Mouse (Mus musculus) adrenal gland, postnatal 25 days (tissue): Measurements from ENCODE around the gene Wdr20. TPM values are rescaled to one million over a fixed set of nuclear protein-coding genes. Genes with fewer than 3 reads are reported as not detected.
A peak's percentile ranks its signal among the peaks of the same experiment; 100 is the strongest.

Experiments
- DNase-seq: peaks from one replicate; pipeline ENCODE4 v3.0.0; 2021; ENCODE audit warnings: mixed read lengths
- total RNA-seq: library from RNA; stranded (reverse); gene quantifications from 2 replicates; pipeline ENCODE4 v1.2.3, GENCODE M21; 2021

The Wdr20 gene
- total RNA-seq, 1 experiment from 2014 or later = 51.1 TPM

- no peak for DNase-seq
Observed at GRCm38 (mm10) chr12:110779296-110779695, 41.6 kb downstream of the Wdr20 start.

GRCm38 (mm10) chr12:110781181-110781580, 43.4 kb downstream of the Wdr20 start:
- DNase-seq = no peak

- DNase-seq = no peak
Observed at GRCm38 (mm10) chr12:110782278-110782677, 44.5 kb downstream of the Wdr20 start.

DNA sequence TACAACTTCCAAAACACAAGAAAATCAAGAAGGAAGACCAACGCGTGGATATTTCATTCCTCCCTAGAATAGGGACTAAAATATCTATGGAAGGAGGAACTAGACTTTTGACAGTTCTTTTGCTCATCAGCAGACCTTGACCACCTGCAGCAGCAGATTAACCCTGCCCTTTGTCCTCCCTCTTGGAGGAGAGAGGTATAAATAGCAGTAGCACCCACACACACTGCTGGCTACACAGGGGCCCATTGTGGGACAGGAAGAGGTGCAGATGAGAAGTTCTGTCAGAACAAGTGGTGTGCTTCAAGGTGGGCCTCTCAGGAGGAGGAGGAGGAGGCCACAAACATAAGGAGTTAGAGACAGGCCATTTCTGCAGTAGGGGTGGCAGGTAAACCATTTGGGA, 46.5 kb downstream of the Wdr20 start:
- DNase-seq = no peak

GRCm38 (mm10) chr12:110786243-110786642, 48.5 kb downstream of the Wdr20 start:
- no peak for DNase-seq

- no peak for DNase-seq
Observed at GRCm38 (mm10) chr12:110790580-110790979, 52.8 kb downstream of the Wdr20 start.

DNA sequence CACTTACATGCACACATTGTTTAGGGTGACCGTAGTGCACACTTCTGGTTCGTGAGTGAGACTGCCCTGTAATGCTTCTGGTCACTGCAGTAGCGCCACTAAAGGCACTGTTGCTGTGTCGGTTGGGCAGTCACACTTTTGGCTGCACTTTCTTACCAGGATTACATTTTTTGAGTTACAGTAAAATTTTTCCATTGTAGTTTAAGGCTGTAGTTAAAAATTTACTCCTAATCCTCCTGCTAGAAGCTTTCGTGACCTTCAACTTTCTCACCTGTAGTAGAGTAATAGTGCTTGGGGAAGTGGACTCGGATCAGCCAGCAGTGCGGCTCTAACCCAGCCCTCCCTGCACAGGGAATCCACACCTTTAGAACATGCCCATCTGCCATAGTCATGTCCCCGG, 53.3 kb downstream of the Wdr20 start:
- no peak for DNase-seq

DNA sequence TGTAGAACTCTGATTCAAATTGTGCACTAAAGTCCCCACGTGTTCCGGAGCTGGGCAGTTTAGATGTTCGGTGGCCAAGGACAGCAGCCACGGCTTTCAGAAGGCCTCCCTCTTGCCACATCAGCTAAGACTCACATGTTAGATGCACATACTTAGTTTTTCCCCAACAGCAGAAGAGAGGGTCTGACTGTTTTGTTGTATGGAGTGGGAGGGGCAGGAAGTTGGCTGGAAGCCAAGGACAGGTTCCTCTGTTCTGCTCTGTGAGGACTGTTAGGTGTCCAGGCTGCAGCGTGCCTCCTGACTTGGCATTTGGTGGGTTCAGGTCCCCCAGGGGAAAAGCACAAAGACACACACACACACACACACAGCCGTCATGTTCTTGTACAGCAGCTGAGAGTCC, 57.3 kb downstream of the Wdr20 start:
- no peak for DNase-seq

DNA sequence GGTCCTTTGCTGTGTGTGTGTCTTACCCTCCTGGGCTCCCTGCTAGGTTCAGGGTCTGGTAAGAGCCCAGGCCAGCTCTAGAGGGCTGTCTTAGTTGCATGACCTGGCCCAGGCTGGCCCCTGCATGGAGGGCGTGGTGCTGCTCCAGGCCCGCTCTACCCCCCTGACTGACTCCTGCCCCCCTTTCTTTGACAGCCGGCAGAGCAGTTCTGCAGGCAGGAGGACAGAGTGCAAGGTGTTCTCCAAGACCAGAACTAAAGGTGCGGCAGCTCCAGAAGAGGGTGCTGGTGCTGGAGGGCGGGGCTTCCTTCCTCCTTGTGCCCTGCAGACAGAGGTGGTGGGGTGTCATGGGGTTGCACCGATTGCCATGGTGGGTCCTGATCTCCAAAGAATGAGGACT, 59.0 kb downstream of the Wdr20 start:
- DNase-seq = no peak

DNA sequence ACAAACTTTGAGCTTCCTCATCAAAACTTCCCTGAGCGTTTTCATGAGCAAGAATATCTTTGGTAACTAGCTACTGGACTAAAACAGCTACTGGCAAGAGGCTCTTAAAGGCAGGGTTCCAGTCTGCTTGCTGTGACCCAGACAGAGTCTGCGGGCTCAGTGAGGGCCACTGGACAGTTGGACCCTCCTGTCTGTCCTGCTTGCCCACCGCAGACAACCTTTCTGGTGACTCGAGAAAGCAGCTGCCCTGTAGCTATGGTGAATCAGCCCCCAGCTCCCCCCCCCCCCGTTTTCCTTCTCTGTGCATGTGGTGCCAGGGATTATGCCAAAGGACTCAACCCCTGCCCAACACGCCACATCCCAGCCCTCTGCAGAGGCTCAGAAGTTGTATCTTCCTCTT, 59.5 kb downstream of the Wdr20 start:
- no peak for DNase-seq

DNA sequence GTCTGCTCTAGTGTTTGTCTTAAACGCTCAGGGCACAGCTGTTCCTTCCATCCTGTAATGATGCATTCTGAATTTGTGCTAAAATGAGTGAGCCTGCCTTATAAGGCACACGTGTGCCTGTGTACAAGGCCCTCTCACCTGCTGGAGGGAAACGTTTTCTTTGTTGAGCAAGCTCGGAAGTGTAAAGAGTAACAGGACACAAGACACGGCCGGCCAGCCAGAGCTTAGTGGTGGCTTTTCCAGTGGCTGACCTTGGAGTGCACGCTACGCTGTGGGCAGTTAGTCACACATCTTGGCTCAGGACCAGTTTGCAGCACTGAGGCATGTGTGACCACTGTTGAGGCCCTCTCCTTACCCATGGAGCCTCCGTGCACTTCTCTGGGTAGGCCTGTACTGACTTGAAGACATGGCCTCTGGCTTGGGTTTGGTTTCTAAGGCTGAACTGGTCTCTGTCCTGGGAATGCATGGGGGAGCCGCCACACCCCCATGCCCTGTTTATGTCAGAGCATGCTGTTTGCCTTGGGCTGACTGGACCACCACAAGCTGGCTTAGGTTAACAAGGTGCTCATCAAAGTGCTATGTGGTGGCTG, 60.2 kb downstream of the Wdr20 start:
- peak; percentile 78 for DNase-seq

DNA sequence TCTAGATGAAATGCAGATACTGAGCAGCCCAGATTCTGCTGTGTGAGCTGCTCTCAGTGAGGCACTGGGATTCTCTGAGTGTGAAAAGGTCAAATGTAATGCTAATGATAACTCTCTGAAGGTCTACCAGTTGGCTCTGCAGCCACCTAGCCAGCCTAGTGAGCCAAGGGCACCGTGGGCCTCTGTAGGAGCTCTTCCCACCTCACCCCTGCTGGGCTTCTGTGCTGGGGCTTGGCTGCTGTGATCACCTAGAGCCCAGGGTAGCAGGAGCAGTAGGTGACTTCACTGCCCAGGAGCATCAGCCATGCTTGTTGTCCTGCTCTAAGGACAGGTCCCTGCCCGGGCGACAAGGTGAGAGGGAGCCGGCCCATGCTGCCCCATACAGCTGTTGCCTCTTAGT, 61.5 kb downstream of the Wdr20 start:
- DNase-seq = no peak

- DNase-seq = no peak
Observed at GRCm38 (mm10) chr12:110801876-110802464, 64.2 kb downstream of the Wdr20 start.

DNA sequence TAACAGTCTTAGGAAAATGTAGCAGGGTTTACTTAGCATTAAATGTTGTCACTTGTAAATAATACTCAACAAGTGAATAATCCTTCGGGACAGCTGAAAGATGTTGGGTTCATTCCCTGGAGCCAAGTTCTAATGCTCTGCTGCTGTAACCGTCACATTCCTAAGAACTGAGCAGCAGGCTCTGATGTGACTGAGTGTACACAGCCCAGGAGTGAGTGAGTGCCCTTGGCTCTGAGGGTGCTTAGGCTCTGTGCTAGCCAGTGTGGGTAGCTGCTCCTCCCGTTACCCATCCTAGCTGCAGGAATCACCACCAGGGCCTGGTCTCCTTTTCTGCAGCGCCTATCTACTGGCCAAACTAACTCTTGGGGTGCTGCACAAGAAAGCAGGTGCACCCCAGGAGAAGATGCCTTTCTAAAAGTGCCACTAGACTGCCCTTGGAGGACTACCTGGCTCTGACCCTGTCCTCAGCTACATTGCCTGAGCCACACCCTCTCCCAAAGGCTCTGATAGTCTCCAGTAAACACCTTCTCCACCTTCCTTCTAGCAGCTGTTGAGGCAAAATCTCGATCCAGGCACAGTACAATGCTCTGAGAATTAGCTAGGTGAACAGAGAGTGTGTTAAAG, 65.0 kb downstream of the Wdr20 start:
- no peak for DNase-seq

DNA sequence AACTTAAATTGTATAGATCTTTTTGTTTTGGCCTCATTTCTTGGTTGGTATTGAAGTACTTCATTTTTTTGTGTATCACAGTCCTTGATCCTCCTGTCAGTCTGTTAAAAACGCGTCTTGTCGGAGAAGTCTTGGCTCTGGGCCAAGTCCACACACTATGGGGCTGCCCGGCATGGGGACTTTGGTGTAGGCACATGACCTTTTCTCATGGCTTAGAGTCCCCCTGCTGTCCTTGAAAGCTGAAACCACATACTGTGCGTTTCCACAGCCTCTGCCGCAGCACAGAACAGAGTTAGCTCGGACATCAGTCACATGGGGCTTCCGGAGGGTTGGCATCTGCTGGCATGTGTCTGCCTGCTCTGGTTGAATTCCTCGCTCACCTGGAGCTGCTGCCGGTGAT, 66.5 kb downstream of the Wdr20 start:
- peak; percentile 57 for DNase-seq

DNA sequence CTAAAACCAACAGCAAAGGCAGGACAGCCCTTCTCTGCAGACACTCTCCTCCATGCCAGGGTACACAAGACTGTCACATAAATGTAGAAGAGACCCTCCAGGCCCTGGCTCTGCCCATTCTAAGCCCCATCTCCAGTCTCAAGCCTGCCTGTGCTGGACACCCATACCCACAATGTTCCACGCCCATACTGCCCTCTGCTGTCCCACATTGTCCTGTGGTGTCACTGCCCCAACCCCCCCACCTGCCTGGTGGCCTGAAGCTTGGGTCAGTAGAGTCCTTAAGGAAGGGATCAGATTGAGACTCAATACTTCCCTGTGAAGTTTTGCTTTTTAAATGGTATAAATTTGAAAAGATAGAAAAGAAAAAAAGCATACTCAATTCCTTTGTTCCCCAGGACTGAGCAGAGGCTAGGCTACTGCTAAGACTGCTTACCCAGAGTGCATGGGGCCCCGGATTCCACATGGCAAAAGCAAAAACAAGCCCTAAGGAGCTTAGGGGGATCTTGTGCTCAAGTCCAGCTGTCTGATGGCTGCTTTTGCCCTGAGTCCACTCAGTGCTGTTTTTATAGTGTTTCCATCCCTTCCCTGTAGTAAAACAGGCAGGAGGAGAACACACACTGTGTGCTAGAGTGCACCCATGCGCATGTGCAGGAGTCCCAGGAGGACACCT, 68.7 kb downstream of the Wdr20 start:
- peak; percentile 52 for DNase-seq

- DNase-seq = no peak
Observed at GRCm38 (mm10) chr12:110808430-110808829, 70.7 kb downstream of the Wdr20 start.

GRCm38 (mm10) chr12:110808848-110809247, 71.1 kb downstream of the Wdr20 start:
- no peak for DNase-seq

DNA sequence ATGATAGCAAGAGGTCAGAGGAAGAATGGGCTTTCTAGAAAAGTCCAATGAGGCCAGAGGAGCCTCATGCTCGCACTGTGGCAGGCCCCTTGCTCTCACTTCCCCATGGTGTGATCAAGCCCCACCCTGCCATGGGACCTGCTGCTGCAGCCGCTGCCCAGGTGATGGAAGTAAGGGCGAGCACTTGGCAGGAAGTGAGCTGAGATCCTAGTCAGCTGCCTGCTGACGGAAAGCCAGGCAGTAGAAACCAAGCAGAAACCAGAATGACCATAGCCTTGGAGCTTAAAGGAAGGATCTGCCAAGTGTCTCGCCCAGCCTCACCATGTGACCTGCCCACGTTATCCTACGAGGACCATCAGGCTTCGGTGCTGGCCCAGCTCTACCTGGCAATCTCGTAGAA, 75.4 kb downstream of the Wdr20 start:
- DNase-seq = no peak

- DNase-seq = no peak
Observed at GRCm38 (mm10) chr12:110813624-110814023, 75.9 kb downstream of the Wdr20 start.

DNA sequence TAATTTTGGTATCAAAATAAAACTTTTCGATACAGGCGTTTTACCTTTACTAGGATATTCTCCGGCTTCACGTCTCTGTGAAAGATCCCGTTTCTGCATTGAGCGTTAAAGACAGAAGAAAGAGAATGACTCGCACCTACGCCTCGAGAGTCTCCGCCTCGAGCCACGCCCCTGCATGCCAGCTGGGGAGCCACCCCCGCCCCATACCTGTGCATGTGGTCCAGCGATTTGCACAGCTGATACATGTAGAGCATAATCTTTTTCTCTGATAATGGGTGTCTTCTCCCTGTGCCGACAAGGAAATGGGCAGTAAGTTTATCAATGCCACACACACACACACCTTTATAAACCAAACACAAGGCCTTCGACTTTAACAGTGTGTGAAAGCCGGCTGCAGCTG, 77.2 kb downstream of the Wdr20 start:
- no peak for DNase-seq

DNA sequence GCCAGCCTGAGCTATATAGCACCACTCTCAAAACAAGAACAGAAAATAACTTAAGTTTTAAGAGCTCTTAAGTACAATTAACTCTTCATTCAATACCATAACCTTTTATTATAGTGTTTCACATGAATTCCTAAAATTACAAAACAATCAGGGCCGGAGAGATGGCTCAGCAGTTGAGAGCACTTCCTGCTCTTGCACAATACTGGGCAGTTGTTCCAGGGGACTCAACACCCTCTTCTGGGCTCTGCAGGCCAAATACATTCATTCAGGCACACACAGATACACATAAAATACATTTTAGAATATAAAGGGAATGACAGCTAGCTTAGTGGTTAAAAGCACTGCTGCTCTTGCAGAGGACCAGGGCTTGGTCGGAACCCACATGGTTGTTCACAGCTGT, 79.1 kb downstream of the Wdr20 start:
- DNase-seq = no peak

GRCm38 (mm10) chr12:110819367-110819766, 81.6 kb downstream of the Wdr20 start:
- DNase-seq = no peak

GRCm38 (mm10) chr12:110821787-110822186, 84.0 kb downstream of the Wdr20 start:
- no peak for DNase-seq
